Mouse (Mus musculus): ENCODE measurements at regions not wholly inside any gene's neighbourhood (a gene's known extent, or its start where the extent isn't known, plus 50 kb on each side); places are given as distances from the start of the nearest gene placed in this dataset.

GRCm38 (mm10) chr11:22690829-22691228 is 169.9 kb downstream of the B3gnt2 start:
- no peak for TF ChIP-seq CTCF (IDR thresholded peaks at IDR 0.05)
- TF ChIP-seq POLR2A (IDR thresholded peaks at IDR 0.05; ENCODE audit: insufficient read depth, low read depth, low read length), result no peak
- TF ChIP-seq EP300 (IDR thresholded peaks at IDR 0.05; ENCODE audit: insufficient read depth, low read depth, low read length), result no peak

Measured in heart, adult 2 months (tissue).